Mouse (Mus musculus) heart, embryonic 15.5 days (tissue): ENCODE data around the gene Taf1d. TPM values are rescaled to one million over a fixed set of nuclear protein-coding genes. Genes with fewer than 3 reads are reported as not detected.

Experiments
- ATAC-seq: fragments of 200-750 bp; cut with Nextera tagmentation; replicated peaks from 2 replicates; pipeline ENCODE4 v1.8.0; 2017; ENCODE audit warnings: low read depth, moderate TSS enrichment; ENCODE audit not compliant: insufficient number of reproducible peaks, insufficient read depth, low FRiP score
- H3K27ac ChIP-seq: fragments of 300-500 bp; sonication (generic); 2 replicates; pipeline ENCODE4 v1.5.1; 2015; ENCODE audit warnings: mild to moderate bottlenecking, inconsistent platforms
- H3K27me3 ChIP-seq: fragments of 300-500 bp; sonication (generic); 2 replicates; pipeline ENCODE4 v1.6.1; 2015; ENCODE audit warnings: inconsistent platforms
- H3K36me3 ChIP-seq: fragments of 300-500 bp; sonication (generic); 2 replicates; pipeline ENCODE4 v1.6.1; 2015; ENCODE audit warnings: mild to moderate bottlenecking, inconsistent platforms
- H3K4me1 ChIP-seq: fragments of 300-500 bp; sonication (generic); replicated peaks from 2 replicates; pipeline ENCODE4 v1.6.1; 2015; ENCODE audit warnings: inconsistent platforms
- H3K4me2 ChIP-seq: fragments of 300-500 bp; sonication (generic); 2 replicates; pipeline ENCODE4 v1.6.1; 2015; ENCODE audit warnings: inconsistent platforms, mild to moderate bottlenecking, moderate library complexity
- H3K4me3 ChIP-seq: fragments of 300-500 bp; sonication (generic); 2 replicates; pipeline ENCODE4 v1.5.1; 2015; ENCODE audit warnings: mild to moderate bottlenecking, inconsistent platforms
- H3K9ac ChIP-seq: fragments of 300-500 bp; sonication (generic); 2 replicates; pipeline ENCODE4 v1.6.1; 2015; ENCODE audit warnings: mild to moderate bottlenecking, inconsistent platforms
- H3K9me3 ChIP-seq: fragments of 300-500 bp; sonication (generic); replicated peaks from 2 replicates; pipeline ENCODE4 v1.6.1; 2016; ENCODE audit warnings: inconsistent platforms
- WGBS: fragments of 180-500 bp; shearing (Covaris S2); methylation state at CpG from one replicate; pipeline ENCODE4 v1.1.7; 2015; ENCODE audit warnings: mixed read lengths; 5-methylcytosine and 5-hydroxymethylcytosine counted together
- microRNA-seq: library from miRNA; unstranded; fragments of <30 nt; microRNA quantifications from one replicate; pipeline ENCODE4, GENCODE M21; 2016
- polyA plus RNA-seq: library from polyadenylated mRNA; unstranded; fragments of >200 nt; fragmentation: Nextera tagmentation; extraction: Ambion mirVana; gene quantifications from 2 replicates; pipeline ENCODE4 v1.2.1, GENCODE M21; 2015

The Taf1d gene
- polyA plus RNA-seq, 1 experiment from 2014 or later, result 46.6 TPM

GRCm38 (mm10) chr9:15357484-15358275 is 51.7 kb downstream of the Taf1d start, which contains the start of gene Cep295:
Cep295 (minus strand) TSS chr9:15357788.
- WGBS, result 2% methylated on average over 60 of the region's 60 CpGs
- Histone ChIP-seq H3K4me3 (peak within 1 kb of the TSS; percentile 68), H3K9me3 (no peaks in the 10 kb centered on the region)

GRCm38 (mm10) chr9:15364843-15365242 is 58.8 kb downstream of the Taf1d start:
- WGBS, result 56% methylated on average over 1 of the region's 1 CpGs
- Histone ChIP-seq H3K27ac (no peak overlapping the region), H3K4me3 (no peak overlapping the region), H3K36me3 (no peaks in the 10 kb centered on the region), H3K9me3 (no peaks in the 10 kb centered on the region), H3K4me1 (no peaks in the 10 kb centered on the region), H3K4me2 (no peak overlapping the region), H3K9ac (no peak overlapping the region), H3K27me3 (no peaks in the 10 kb centered on the region; the same call in 1 of the 2 replicates)
- ATAC-seq, result no peak

More at GRCm38 (mm10) chr9:15357484-15358275, 51.7 kb downstream of the Taf1d start, which contains the start of gene Cep295:
- H3K9ac ChIP-seq, result peak within 1 kb of the TSS; percentile 72
- peaks cover 15% of the 10 kb centered on the region; the same call in 1 of the 2 replicates for H3K4me1 ChIP-seq
- H3K36me3 ChIP-seq, result peaks cover 3% of the 10 kb centered on the region; the same call in 1 of the 2 replicates
- H3K4me2 ChIP-seq, result peak within 1 kb of the TSS; percentile 59
- H3K27me3 ChIP-seq, result no peaks in the 10 kb centered on the region; the same call in 1 of the 2 replicates
- H3K27ac ChIP-seq, result peak within 1 kb of the TSS; percentile 78
- ATAC-seq, result peak; percentile 99

DNA sequence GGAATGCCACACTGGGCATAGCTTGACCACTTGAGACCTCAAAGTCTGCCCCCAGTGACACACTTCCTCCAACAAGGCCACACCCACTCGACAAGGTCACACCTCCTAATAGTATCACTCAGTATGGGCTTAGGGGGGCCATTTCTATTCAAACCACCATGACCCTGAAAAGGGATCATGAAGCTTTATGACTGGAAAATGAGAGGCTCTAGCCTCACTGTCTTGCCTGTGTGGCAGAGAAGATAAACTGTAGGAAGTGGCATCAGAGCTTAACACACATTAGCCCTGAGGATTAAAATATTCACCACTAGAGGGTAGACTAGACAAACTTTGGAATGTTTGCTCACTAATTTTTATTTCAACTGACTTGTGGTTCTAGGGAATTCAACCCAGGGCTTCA is 59.8 kb downstream of the Taf1d start:
- H3K36me3 ChIP-seq, result no peaks in the 10 kb centered on the region
- no peaks in the 10 kb centered on the region for H3K9me3 ChIP-seq

DNA sequence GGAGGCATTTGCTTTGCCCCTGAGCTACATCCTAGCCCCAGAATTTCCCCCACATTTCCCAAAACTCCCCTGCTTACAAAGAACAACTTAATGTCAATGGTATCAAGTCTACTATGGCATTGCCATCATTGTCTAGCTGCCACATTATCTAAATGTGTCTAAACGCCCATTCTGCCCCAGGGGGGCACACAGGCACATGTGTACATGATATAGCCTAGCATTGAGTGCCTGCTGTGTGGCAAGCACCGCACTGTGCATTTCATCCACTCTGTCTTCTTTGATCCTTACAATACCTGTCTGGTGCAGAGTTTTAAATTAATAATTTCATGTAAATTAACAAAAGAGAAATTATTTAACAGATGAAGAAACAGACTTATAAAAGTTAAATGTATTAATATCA is 60.2 kb downstream of the Taf1d start:
- 57% methylated on average over 2 of the region's 2 CpGs for WGBS
- Histone ChIP-seq H3K4me1 (no peaks in the 10 kb centered on the region), H3K27me3 (no peaks in the 10 kb centered on the region), H3K9me3 (no peaks in the 10 kb centered on the region), H3K36me3 (no peaks in the 10 kb centered on the region), H3K4me2 (no peak overlapping the region), H3K27ac (no peak overlapping the region), H3K9ac (no peak overlapping the region), H3K4me3 (no peak overlapping the region)
- no peak for ATAC-seq

More for the DNA sequence above, 59.8 kb downstream of the Taf1d start:
- WGBS, result 84% methylated on average over 1 of the region's 1 CpGs
- Histone ChIP-seq H3K27ac (no peak overlapping the region), H3K4me3 (no peak overlapping the region), H3K27me3 (no peaks in the 10 kb centered on the region), H3K9ac (no peak overlapping the region), H3K4me2 (no peak overlapping the region), H3K4me1 (no peaks in the 10 kb centered on the region)
- ATAC-seq, result no peak

Small RNA genes lying within 50 kb of the gene (microRNA-seq; reads per million reads assigned to microRNA genes)
- gene Gm49349 (not detected), gene mmu-mir-7650 (not detected)

Other genes with a start within 250 kb of the Taf1d start
- gene Hephl1, start 194.1 kb upstream of the Taf1d start, polyA plus RNA-seq, result 0.03 TPM in 1 of 2 replicates, not detected in the other
- 1.5 and 2.3 TPM in 2 replicates for gene Vstm5, start 67.2 kb upstream of the Taf1d start, polyA plus RNA-seq
- gene Med17, start 26.3 kb upstream of the Taf1d start, polyA plus RNA-seq, result 18.4 and 18.8 TPM in 2 replicates
- gene 4931406C07Rik, start 234 bp downstream of the Taf1d start, polyA plus RNA-seq, result 6.1 and 6.2 TPM in 2 replicates
- gene Cep295, start 51.6 kb downstream of the Taf1d start, polyA plus RNA-seq, result 8.0 and 8.8 TPM in 2 replicates
- gene Smco4, start 187.2 kb downstream of the Taf1d start, polyA plus RNA-seq, result 2.1 and 2.2 TPM in 2 replicates